Mouse (Mus musculus) heart, adult 2 months (tissue): ENCODE data around the gene Map4k4. TPM values are rescaled to one million over a fixed set of nuclear protein-coding genes. Genes with fewer than 3 reads are reported as not detected.

ENCODE experiments used
- DNase-seq, 2 experiments: peaks; one replicate each; pipeline ENCODE4 v3.0.0; 2021
- H3K27ac ChIP-seq: fragments of 200-600 bp; 2 replicates; pipeline ENCODE4 v1.8.1; 2022
- H3K27me3 ChIP-seq: fragments of 200-500 bp; 2 replicates; pipeline ENCODE4 v1.6.1; 2012; ENCODE audit warnings: mild to moderate bottlenecking, low read length, inconsistent platforms, mixed read lengths; ENCODE audit not compliant: control insufficient read depth, insufficient read depth
- H3K36me3 ChIP-seq: fragments of 200-500 bp; 2 replicates; pipeline ENCODE4 v1.6.1; 2012; ENCODE audit warnings: low read length, inconsistent platforms; ENCODE audit not compliant: control insufficient read depth, insufficient read depth
- H3K4me1 ChIP-seq: fragments of 200-500 bp; 2 replicates; pipeline ENCODE4 v1.6.1; 2011; ENCODE audit warnings: low read length; ENCODE audit not compliant: control insufficient read depth, insufficient read depth
- H3K4me3 ChIP-seq: fragments of 200-600 bp; 2 replicates; pipeline ENCODE4 v1.8.1; 2022
- H3K79me2 ChIP-seq: fragments of 200-500 bp; replicated peaks from 2 replicates; pipeline ENCODE4 v1.6.1; 2012; ENCODE audit warnings: mild to moderate bottlenecking, inconsistent platforms, low read length, moderate library complexity, mixed read lengths; ENCODE audit not compliant: control insufficient read depth, insufficient read depth
- H3K9ac ChIP-seq: fragments of 200-500 bp; 2 replicates; pipeline ENCODE4 v1.6.1; 2012; ENCODE audit warnings: low read depth, mild to moderate bottlenecking, control low read depth, inconsistent platforms, low read length, mixed read lengths
- CTCF ChIP-seq: fragments of 200-600 bp; IDR thresholded peaks from 2 replicates; pipeline ENCODE4 v1.8.1; 2022; ENCODE audit warnings: antibody characterized with exemption, mild to moderate bottlenecking, moderate library complexity
- EP300 ChIP-seq: fragments of 200-500 bp; IDR thresholded peaks from 2 replicates; pipeline ENCODE4 v1.6.1; 2011; ENCODE audit warnings: low read depth, low read length, control low read depth; ENCODE audit not compliant: insufficient read depth
- POLR2A ChIP-seq: fragments of 200-500 bp; IDR thresholded peaks from 2 replicates; pipeline ENCODE4 v1.6.1; 2011; ENCODE audit warnings: mild to moderate bottlenecking, low read depth, low read length, control low read depth; ENCODE audit not compliant: insufficient read depth
- WGBS: fragments of 180-500 bp; shearing (Covaris S2); methylation state at CpG from one replicate; pipeline ENCODE4 v1.1.7; 2018; 5-methylcytosine and 5-hydroxymethylcytosine counted together
- intact Hi-C: fragments of 180-260 bp; cut with DNase I; formaldehyde crosslinking; loops from one replicate; pipeline ENCODE4 v1.15.1; 2025
- polyA plus RNA-seq: library from polyadenylated mRNA; depleted of rRNA; stranded (reverse); fragments of >200 nt; gene quantifications from 2 replicates; pipeline ENCODE4 v1.2.3, GENCODE M21; 2012
- total RNA-seq, 2 experiments: library from RNA; stranded (reverse); gene quantifications; 2 replicates each; pipeline ENCODE4 v1.2.3; 2021

The Map4k4 gene
- total and polyA plus RNA-seq, 3 experiments: 85.2 to 134 (median 129) TPM

GRCm38 (mm10) chr1:40053071-40053470, 152.4 kb downstream of the Map4k4 start:
- no peak overlapping the region for H3K4me3 ChIP-seq
- WGBS: 71% methylated on average over 5 of the region's 5 CpGs
- no peaks in the 10 kb centered on the region for H3K27me3 ChIP-seq
- TF ChIP-seq POLR2A (no peak), CTCF (no peak), EP300 (no peak)
- no peaks in the 10 kb centered on the region for H3K4me1 ChIP-seq
- no peak overlapping the region for H3K9ac ChIP-seq
- no peak for DNase-seq
- no peaks in the 10 kb centered on the region for H3K36me3 ChIP-seq
- intact Hi-C loops: no loop called here
- no peaks in the 10 kb centered on the region for H3K79me2 ChIP-seq
- no peak overlapping the region for H3K27ac ChIP-seq

- Histone ChIP-seq H3K79me2 (no peaks in the 10 kb centered on the region), H3K9ac (no peak overlapping the region), H3K4me1 (no peaks in the 10 kb centered on the region), H3K36me3 (no peaks in the 10 kb centered on the region), H3K27me3 (no peaks in the 10 kb centered on the region), H3K27ac (no peak overlapping the region), H3K4me3 (no peak overlapping the region)
- intact Hi-C loops: no loop called here
- WGBS: 81% methylated on average over 7 of the region's 7 CpGs
- TF ChIP-seq CTCF: no peak
- no peak for TF ChIP-seq EP300
- TF ChIP-seq POLR2A: no peak
- DNase-seq: no peak
Observed at GRCm38 (mm10) chr1:40055051-40055450, 154.3 kb downstream of the Map4k4 start.

- 79% methylated on average over 5 of the region's 5 CpGs for WGBS
- Histone ChIP-seq H3K4me3 (no peak overlapping the region), H3K36me3 (no peaks in the 10 kb centered on the region), H3K9ac (no peak overlapping the region), H3K4me1 (no peaks in the 10 kb centered on the region), H3K79me2 (no peaks in the 10 kb centered on the region), H3K27ac (no peak overlapping the region), H3K27me3 (no peaks in the 10 kb centered on the region)
- no peak for DNase-seq
- TF ChIP-seq EP300 (no peak), POLR2A (no peak), CTCF (no peak)
- intact Hi-C loops: no loop called here
Observed at GRCm38 (mm10) chr1:40055963-40056362, 155.2 kb downstream of the Map4k4 start.

GRCm38 (mm10) chr1:40057351-40057750, 156.6 kb downstream of the Map4k4 start:
- Histone ChIP-seq H3K27me3 (no peaks in the 10 kb centered on the region), H3K4me1 (no peaks in the 10 kb centered on the region; the same call in 1 of the 2 replicates), H3K27ac (no peak overlapping the region), H3K79me2 (no peaks in the 10 kb centered on the region), H3K4me3 (no peak overlapping the region), H3K36me3 (no peaks in the 10 kb centered on the region), H3K9ac (no peak overlapping the region)
- no peak for DNase-seq
- TF ChIP-seq EP300: no peak
- TF ChIP-seq CTCF: no peak
- TF ChIP-seq POLR2A: no peak
- 68% methylated on average over 5 of the region's 5 CpGs for WGBS
- intact Hi-C loops: no loop called here

- Histone ChIP-seq H3K79me2 (no peaks in the 10 kb centered on the region), H3K9ac (no peak overlapping the region), H3K27me3 (no peaks in the 10 kb centered on the region), H3K4me3 (no peak overlapping the region), H3K36me3 (no peaks in the 10 kb centered on the region), H3K27ac (no peak overlapping the region), H3K4me1 (no peaks in the 10 kb centered on the region; the same call in 1 of the 2 replicates)
- no peak for DNase-seq
- intact Hi-C loops: no loop called here
- TF ChIP-seq CTCF: no peak
- no peak for TF ChIP-seq EP300
- no peak for TF ChIP-seq POLR2A
- 77% methylated on average over 11 of the region's 11 CpGs for WGBS
Observed at GRCm38 (mm10) chr1:40058013-40058412, 157.3 kb downstream of the Map4k4 start.

GRCm38 (mm10) chr1:40059122-40059774, 158.5 kb downstream of the Map4k4 start:
- Histone ChIP-seq H3K27me3 (no peaks in the 10 kb centered on the region), H3K4me1 (no peaks in the 10 kb centered on the region; the same call in 1 of the 2 replicates), H3K79me2 (no peaks in the 10 kb centered on the region), H3K36me3 (no peaks in the 10 kb centered on the region), H3K27ac (no peak overlapping the region), H3K4me3 (no peak overlapping the region), H3K9ac (no peak overlapping the region)
- TF ChIP-seq EP300: no peak
- no peak for TF ChIP-seq CTCF
- TF ChIP-seq POLR2A: no peak
- DNase-seq: peak; percentile 41 to 46
- intact Hi-C loops: no loop called here
- 58% methylated on average over 4 of the region's 4 CpGs for WGBS
